Mouse (Mus musculus) 3T3-L1 (cell line): ENCODE results near the gene Stoml2.
A peak's percentile ranks its signal among the peaks of the same experiment; 100 is the strongest.

Experiments
- DNase-seq: peaks from one replicate; pipeline ENCODE4 v3.0.0-alpha.2; 2015; ENCODE audit warnings: low read depth, low spot score

The Stoml2 gene

GRCm38 (mm10) chr4:43038567-43039495 is 7.3 kb upstream of the Stoml2 start:
- DNase-seq: peak; percentile 77

- no peak for DNase-seq
These were observed 6.5 kb upstream of the Stoml2 start for GRCm38 (mm10) chr4:43037860-43038566.

GRCm38 (mm10) chr4:43036356-43036755 is 4.8 kb upstream of the Stoml2 start:
- DNase-seq: no peak

GRCm38 (mm10) chr4:43035851-43036250 is 4.3 kb upstream of the Stoml2 start:
- no peak for DNase-seq

- DNase-seq: no peak
These were observed 2.0 kb upstream of the Stoml2 start for GRCm38 (mm10) chr4:43033481-43033880.

- no peak for DNase-seq
These were observed 991 bp upstream of the Stoml2 start for GRCm38 (mm10) chr4:43032501-43032900.

GRCm38 (mm10) chr4:43030780-43031230 is 705 bp downstream of the Stoml2 start:
- DNase-seq: peak; percentile 44

GRCm38 (mm10) chr4:43030352-43030751 is 1.2 kb downstream of the Stoml2 start:
- no peak for DNase-seq

GRCm38 (mm10) chr4:43029749-43030148 is 1.8 kb downstream of the Stoml2 start:
- DNase-seq: no peak

- no peak for DNase-seq
These were observed 2.4 kb downstream of the Stoml2 start for GRCm38 (mm10) chr4:43029121-43029520.

- DNase-seq: peak; percentile 94
These were observed 6.2 kb downstream of the Stoml2 start, which contains the start of gene Pigo for GRCm38 (mm10) chr4:43025084-43025960. Gene Pigo (minus strand): TSS chr4:43025819.

- DNase-seq: no peak
These were observed 6.8 kb downstream of the Stoml2 start for GRCm38 (mm10) chr4:43024673-43025072.

- peak; percentile 22 for DNase-seq
These were observed 10.2 kb downstream of the Stoml2 start for GRCm38 (mm10) chr4:43021341-43021740.

- no peak for DNase-seq
These were observed 10.6 kb downstream of the Stoml2 start for GRCm38 (mm10) chr4:43020876-43021275.

GRCm38 (mm10) chr4:43019641-43020465 is 11.7 kb downstream of the Stoml2 start:
- no peak for DNase-seq

- DNase-seq: no peak
These were observed 12.3 kb downstream of the Stoml2 start for GRCm38 (mm10) chr4:43019176-43019575.

- peak; percentile 50 for DNase-seq
These were observed 13.4 kb downstream of the Stoml2 start for GRCm38 (mm10) chr4:43018156-43018555.

- DNase-seq: no peak
These were observed 19.4 kb downstream of the Stoml2 start for GRCm38 (mm10) chr4:43012091-43012490.

GRCm38 (mm10) chr4:43010161-43011038 is 21.1 kb downstream of the Stoml2 start, which contains the start of gene Fancg:
Gene Fancg (minus strand): TSS chr4:43010506.
- DNase-seq: peak; percentile 80
